Mouse (Mus musculus) MEL (cell line): ENCODE measurements around the gene Fam98b. TPM values are rescaled to one million over a fixed set of nuclear protein-coding genes. Genes with fewer than 3 reads are reported as not detected.

Source experiments
- DNase-seq: peaks from one replicate; pipeline ENCODE4 v3.0.0; 2011; ENCODE audit warnings: low read depth, low spot score
- H3K27ac ChIP-seq: 2 replicates; pipeline ENCODE4 v1.5.1; 2012; ENCODE audit warnings: low read depth, mild to moderate bottlenecking, control low read depth, low read length, moderate library complexity; ENCODE audit not compliant: control insufficient read depth
- H3K27me3 ChIP-seq, 2 experiments: fragments of 150-350 bp in 1 of 2; sonication (generic) in 1 of 2; 2 replicates each; pipeline ENCODE4 v1.6.1; 2012; ENCODE audit warnings: low read length in 2 of 2, mild to moderate bottlenecking in 2 of 2, improper control_type of control experiment in 1 of 2, moderate library complexity in 1 of 2; ENCODE audit not compliant: insufficient read depth in 2 of 2, control insufficient read depth in 1 of 2
- H3K36me3 ChIP-seq, 2 experiments: 2 replicates each; pipeline ENCODE4 v1.6.1; 2012 to 2014; ENCODE audit warnings: low read length in 2 of 2, improper control_type of control experiment in 1 of 2, inconsistent platforms in 1 of 2, mild to moderate bottlenecking in 1 of 2; ENCODE audit not compliant: insufficient read depth in 2 of 2, control insufficient read depth in 1 of 2
- H3K4me1 ChIP-seq, 2 experiments: fragments of 150-350 bp in 1 of 2; sonication (generic) in 1 of 2; 2 replicates each; pipeline ENCODE4 v1.6.1; 2012; ENCODE audit warnings: low read length in 2 of 2, improper control_type of control experiment in 1 of 2, mild to moderate bottlenecking in 1 of 2; ENCODE audit not compliant: insufficient read depth in 2 of 2, control insufficient read depth in 1 of 2
- H3K4me3 ChIP-seq, 2 experiments: fragments of 150-350 bp in 1 of 2; sonication (generic) in 1 of 2; 2 replicates each; pipeline ENCODE4 v1.5.1; 2012; ENCODE audit warnings: low read depth in 2 of 2, low read length in 2 of 2, mild to moderate bottlenecking in 2 of 2, moderate library complexity in 2 of 2, control low read depth in 1 of 2, improper control_type of control experiment in 1 of 2; ENCODE audit not compliant: control insufficient read depth in 1 of 2, insufficient read depth in 1 of 2
- H3K79me2 ChIP-seq: 2 replicates; pipeline ENCODE4 v1.6.1; 2012; ENCODE audit warnings: mild to moderate bottlenecking, low read length, moderate library complexity; ENCODE audit not compliant: control insufficient read depth, poor library complexity, insufficient read depth
- H3K9ac ChIP-seq: 2 replicates; pipeline ENCODE4 v1.6.1; 2012; ENCODE audit warnings: low read depth, mild to moderate bottlenecking, control low read depth, low read length, moderate library complexity; ENCODE audit not compliant: control insufficient read depth, poor library complexity, severe bottlenecking
- H3K9me3 ChIP-seq: fragments of 150-350 bp; sonication (generic); replicated peaks from 2 replicates; pipeline ENCODE4 v1.6.1; 2012; ENCODE audit warnings: mild to moderate bottlenecking, low read length, improper control_type of control experiment, moderate library complexity; ENCODE audit not compliant: insufficient read depth
- CTCF ChIP-seq, 3 experiments: IDR thresholded peaks in 2 of 3; conservative IDR thresholded peaks in 1 of 3; 2 replicates each; pipeline ENCODE4 v1.5.1; 2011 to 2012; ENCODE audit warnings: low read length in 3 of 3, low read depth in 2 of 3, mild to moderate bottlenecking in 2 of 3, improper control_type of control experiment in 1 of 3, inconsistent platforms in 1 of 3, mixed read lengths in 1 of 3, moderate library complexity in 1 of 3; ENCODE audit not compliant: control insufficient read depth in 1 of 3, insufficient read depth in 1 of 3, poor library complexity in 1 of 3, severe bottlenecking in 1 of 3
- ELF1 ChIP-seq: IDR thresholded peaks from 2 replicates; pipeline ENCODE4 v1.6.1; 2014; ENCODE audit warnings: low read depth, mild to moderate bottlenecking, inconsistent platforms, low read length, improper control_type of control experiment, moderate library complexity
- ETS1 ChIP-seq: IDR thresholded peaks from 2 replicates; pipeline ENCODE4 v1.6.1; 2012; ENCODE audit warnings: low read depth, mild to moderate bottlenecking, inconsistent platforms, low read length, improper control_type of control experiment, moderate library complexity
- HCFC1 ChIP-seq: IDR thresholded peaks from 2 replicates; pipeline ENCODE4 v1.6.1; 2012; ENCODE audit warnings: low read depth, mild to moderate bottlenecking, inconsistent platforms, low read length, improper control_type of control experiment, moderate library complexity
- KAT2A ChIP-seq: conservative IDR thresholded peaks from 2 replicates; pipeline ENCODE4 v1.6.1; 2012; ENCODE audit warnings: low read depth, low read length, improper control_type of control experiment, inconsistent platforms
- MAZ ChIP-seq: IDR thresholded peaks from 2 replicates; pipeline ENCODE4 v1.6.1; 2012; ENCODE audit warnings: low read depth, mild to moderate bottlenecking, inconsistent platforms, low read length, improper control_type of control experiment
- MEF2A ChIP-seq: IDR thresholded peaks from 2 replicates; pipeline ENCODE4 v1.6.1; 2014; ENCODE audit warnings: low read depth, mild to moderate bottlenecking, inconsistent platforms, low read length, improper control_type of control experiment; ENCODE audit not compliant: poor library complexity, insufficient replicate concordance, severe bottlenecking; ENCODE audit errors: extremely low read depth
- MYB ChIP-seq: IDR thresholded peaks from 2 replicates; pipeline ENCODE4 v1.6.1; 2011; ENCODE audit warnings: mild to moderate bottlenecking, low read depth, low read length, improper control_type of control experiment
- MYC ChIP-seq: IDR thresholded peaks from 2 replicates; pipeline ENCODE4 v1.6.1; 2011; ENCODE audit warnings: low read depth, mild to moderate bottlenecking, low read length, improper control_type of control experiment, moderate library complexity
- POLR2AphosphoS5 ChIP-seq: IDR thresholded peaks from 2 replicates; pipeline ENCODE4 v1.6.1; 2012; ENCODE audit warnings: low read depth, borderline replicate concordance, mild to moderate bottlenecking, inconsistent platforms, low read length, moderate library complexity, mixed read lengths
- RCOR1 ChIP-seq: IDR thresholded peaks from 2 replicates; pipeline ENCODE4 v1.6.1; 2012; ENCODE audit warnings: low read depth, mild to moderate bottlenecking, inconsistent platforms, low read length, improper control_type of control experiment
- SIN3A ChIP-seq: IDR thresholded peaks from 2 replicates; pipeline ENCODE4 v1.6.1; 2012; ENCODE audit warnings: low read length, improper control_type of control experiment, inconsistent platforms
- SMC3 ChIP-seq: IDR thresholded peaks from 2 replicates; pipeline ENCODE4 v1.6.1; 2011; ENCODE audit warnings: low read depth, low read length, improper control_type of control experiment
- TAL1 ChIP-seq: IDR thresholded peaks from 2 replicates; pipeline ENCODE4 v1.6.1; 2012; ENCODE audit warnings: mild to moderate bottlenecking, inconsistent platforms, low read length, moderate library complexity, mixed read lengths
- TBP ChIP-seq: IDR thresholded peaks from 2 replicates; pipeline ENCODE4 v1.8.0; 2011; ENCODE audit warnings: low read depth, low read length, improper control_type of control experiment
- ZKSCAN1 ChIP-seq: IDR thresholded peaks from 2 replicates; pipeline ENCODE4 v1.6.1; 2012; ENCODE audit warnings: low read depth, mild to moderate bottlenecking, inconsistent platforms, low read length, improper control_type of control experiment, moderate library complexity
- ZMIZ1 ChIP-seq: IDR thresholded peaks from 2 replicates; pipeline ENCODE4 v1.6.1; 2012; ENCODE audit warnings: low read depth, mild to moderate bottlenecking, inconsistent platforms, low read length, improper control_type of control experiment, moderate library complexity
- polyA plus RNA-seq, 2 experiments: library from polyadenylated mRNA; stranded (reverse) in 1 of 2; unstranded in 1 of 2; fragments of >175 nt in 1 of 2; fragments of >200 nt in 1 of 2; gene quantifications; 2 replicates each; pipeline versions ENCODE4 v1.2.1 to v1.2.4; 2012; ENCODE audit warnings: low replicate concordance in 2 of 2, low read depth in 1 of 2; ENCODE audit not compliant: insufficient read length in 2 of 2, insufficient read depth in 1 of 2, missing spikeins in 1 of 2
- total RNA-seq: library from RNA; depleted of rRNA; stranded (reverse); fragments of 300-350 nt; gene quantifications from 2 replicates; pipeline ENCODE4 v1.2.3, GENCODE M21; 2012

Gene Fam98b
- total and polyA plus RNA-seq, 3 experiments: 14.3 to 228 (median 54.9) TPM

GRCm38 (mm10) chr2:117249255-117250000 is at the start of gene Fam98b (continued):
- no peak for TF ChIP-seq ZMIZ1

- Histone ChIP-seq H3K79me2 (no peaks in the 10 kb centered on the region), H3K4me1 (no peaks in the 10 kb centered on the region), H3K9me3 (no peaks in the 10 kb centered on the region), H3K27ac (no peak overlapping the region), H3K36me3 (no peaks in the 10 kb centered on the region), H3K27me3 (peaks cover 0 to 5% of the 10 kb centered on the region in 2 experiments), H3K4me3 (no peak overlapping the region), H3K9ac (no peak overlapping the region)
- no peak for DNase-seq
- no peak for TF ChIP-seq SMC3
- TF ChIP-seq HCFC1: no peak
- no peak for TF ChIP-seq CTCF (IDR thresholded peaks at IDR 0.05 in 2 of 3, conservative IDR thresholded peaks at IDR 0.05 in 1 of 3; ENCODE audit: control insufficient read depth in 1 of 3, insufficient read depth in 1 of 3, low read depth in 2 of 3, low read length in 3 of 3, poor library complexity in 1 of 3, severe bottlenecking in 1 of 3)
- TF ChIP-seq RCOR1: no peak
- TF ChIP-seq TBP: no peak
- TF ChIP-seq MYB: no peak
- no peak for TF ChIP-seq KAT2A
- no peak for TF ChIP-seq POLR2AphosphoS5
These were observed 48.6 kb upstream of the Fam98b start for GRCm38 (mm10) chr2:117200869-117201338.

GRCm38 (mm10) chr2:117203350-117203749 is 46.2 kb upstream of the Fam98b start:
- Histone ChIP-seq H3K79me2 (no peaks in the 10 kb centered on the region), H3K9me3 (no peaks in the 10 kb centered on the region), H3K4me1 (no peaks in the 10 kb centered on the region), H3K9ac (no peak overlapping the region), H3K4me3 (no peak overlapping the region), H3K27ac (no peak overlapping the region), H3K36me3 (no peaks in the 10 kb centered on the region), H3K27me3 (peaks cover 0 to 5% of the 10 kb centered on the region in 2 experiments)
- DNase-seq: no peak
- TF ChIP-seq MYC (no peak), TBP (no peak), ETS1 (no peak), POLR2AphosphoS5 (no peak), ELF1 (no peak), MYB (no peak), SIN3A (no peak), MAZ (no peak), TAL1 (no peak), MEF2A (no peak), ZKSCAN1 (no peak)
